Mouse (Mus musculus) spleen, postnatal 14 days (tissue): ENCODE results near the gene Dbp.
A peak's percentile ranks its signal among the peaks of the same experiment; 100 is the strongest.

ENCODE experiments used
- DNase-seq, 2 experiments: peaks; one replicate each; pipeline ENCODE4 v3.0.0; 2021 to 2022; ENCODE audit warnings: low spot score in 2 of 2

The Dbp gene

DNA sequence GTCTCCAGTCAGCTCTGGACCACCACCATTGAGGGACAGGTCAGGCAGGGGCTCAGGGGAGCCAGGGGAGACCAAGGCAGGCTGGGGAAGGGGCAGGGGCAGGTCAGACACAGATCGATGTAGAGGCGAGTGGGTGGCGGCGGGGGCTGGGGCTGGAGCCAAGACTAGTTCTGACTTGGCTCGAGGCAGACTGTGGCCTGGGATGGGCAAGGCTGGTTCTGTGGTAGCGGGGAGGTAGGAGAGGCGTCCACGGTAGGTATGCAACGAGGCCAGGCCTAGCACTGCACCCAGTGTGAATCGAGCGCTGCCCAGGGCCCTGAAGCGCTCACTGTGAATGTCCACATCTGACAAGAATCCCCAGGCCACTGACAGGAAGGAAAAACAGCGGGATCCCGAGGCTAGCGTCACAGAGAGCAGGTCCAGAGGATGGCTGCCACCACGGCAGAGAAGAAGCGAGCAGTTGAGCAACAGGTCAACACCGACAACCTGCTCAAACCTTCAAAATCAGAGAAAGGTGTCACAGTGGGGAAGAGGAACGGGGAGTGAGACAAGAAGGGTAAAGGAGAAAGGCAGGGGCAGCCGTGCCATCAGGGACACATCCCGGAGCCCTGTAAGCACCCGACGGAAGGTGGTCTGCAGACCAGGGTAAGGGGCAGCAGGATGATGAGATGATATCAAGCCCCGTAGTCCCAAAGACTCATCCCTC, 6.6 kb downstream of the Dbp start:
- no peak for DNase-seq

GRCm38 (mm10) chr7:45712022-45712757, 7.3 kb downstream of the Dbp start:
- DNase-seq: no peak

GRCm38 (mm10) chr7:45713396-45713795, 8.5 kb downstream of the Dbp start:
- DNase-seq: no peak

- no peak for DNase-seq
Observed at GRCm38 (mm10) chr7:45713881-45714520, 9.1 kb downstream of the Dbp start.

DNA sequence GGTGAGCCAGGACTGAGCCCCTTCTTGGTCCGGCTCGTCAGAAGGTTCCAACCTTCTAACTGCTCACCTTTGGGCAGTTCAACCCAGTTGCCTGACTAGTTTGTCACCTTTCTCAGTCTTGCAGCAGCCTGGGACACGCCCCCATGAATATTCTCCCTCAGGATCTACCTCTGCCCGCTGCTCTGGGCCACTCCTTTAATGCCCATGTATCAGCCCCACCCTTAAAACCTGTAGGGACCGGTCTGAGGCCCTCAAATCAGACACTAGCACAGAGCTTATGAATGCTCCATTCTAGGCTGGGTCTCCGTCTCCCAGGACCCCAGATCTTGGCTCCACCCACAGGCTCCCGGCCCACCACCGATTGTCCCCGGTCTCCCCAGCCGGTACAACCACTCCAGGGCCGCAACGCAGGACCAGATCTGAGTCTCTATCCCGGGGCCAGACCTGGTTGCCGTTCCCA, 9.8 kb downstream of the Dbp start:
- no peak for DNase-seq

DNA sequence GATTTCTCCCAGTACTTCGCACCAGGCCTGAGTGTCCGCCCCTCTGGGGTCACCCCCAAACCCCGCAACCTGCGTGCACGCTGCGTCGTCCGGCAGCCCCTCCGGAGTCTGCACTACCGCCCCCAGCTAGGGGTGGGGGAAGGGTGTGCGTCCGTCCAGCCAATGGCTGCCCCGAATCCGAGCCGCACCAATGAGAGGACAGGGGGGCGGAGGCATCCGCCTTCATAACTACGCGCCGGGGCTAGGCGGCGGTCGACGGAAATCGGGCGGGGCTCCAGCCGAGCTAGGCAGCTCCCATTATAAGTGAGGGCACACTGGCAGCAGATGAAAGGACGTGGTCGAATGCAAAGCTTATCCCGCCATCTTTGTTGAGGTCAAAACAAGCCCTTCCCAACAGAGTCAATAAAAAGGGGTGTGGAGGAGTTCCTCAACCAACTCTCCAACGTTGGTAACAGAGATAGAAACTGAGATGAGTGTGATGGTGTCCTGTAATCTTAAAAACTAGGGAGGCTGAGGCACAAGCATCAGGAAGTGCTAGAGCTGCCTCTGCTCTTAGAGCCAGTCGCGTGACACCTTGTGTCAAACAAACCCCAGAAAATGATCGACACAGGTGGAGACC, 10.3 kb downstream of the Dbp start, which contains the start of gene Rpl18:
Gene Rpl18 (plus strand): TSS at position 368 of the 619 bp plus-strand sequence.
- DNase-seq: peak; percentile 91 to 96

- DNase-seq: no peak
Observed at GRCm38 (mm10) chr7:45715741-45716459, 11.0 kb downstream of the Dbp start.

DNA sequence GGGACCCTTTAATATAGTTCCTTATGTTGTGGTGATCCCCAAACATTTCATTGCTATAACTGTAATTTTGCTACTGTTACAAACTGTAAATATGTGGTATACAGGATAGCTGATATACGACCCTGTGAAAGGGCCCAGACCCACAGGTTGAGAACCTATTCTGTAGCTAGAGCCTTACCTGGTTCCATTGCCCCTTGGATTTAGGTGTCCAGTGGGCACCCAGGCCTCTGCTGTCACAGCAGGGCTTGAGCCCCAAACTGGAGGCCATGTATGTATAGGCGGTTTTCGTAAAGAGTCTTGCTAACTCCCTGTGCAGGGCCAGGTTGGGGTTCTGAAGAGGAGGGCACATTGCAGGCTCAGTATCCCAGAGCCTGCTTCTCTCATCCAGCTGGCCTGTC, 11.6 kb downstream of the Dbp start:
- no peak for DNase-seq

GRCm38 (mm10) chr7:45716952-45717917, 12.3 kb downstream of the Dbp start:
- no peak for DNase-seq

DNA sequence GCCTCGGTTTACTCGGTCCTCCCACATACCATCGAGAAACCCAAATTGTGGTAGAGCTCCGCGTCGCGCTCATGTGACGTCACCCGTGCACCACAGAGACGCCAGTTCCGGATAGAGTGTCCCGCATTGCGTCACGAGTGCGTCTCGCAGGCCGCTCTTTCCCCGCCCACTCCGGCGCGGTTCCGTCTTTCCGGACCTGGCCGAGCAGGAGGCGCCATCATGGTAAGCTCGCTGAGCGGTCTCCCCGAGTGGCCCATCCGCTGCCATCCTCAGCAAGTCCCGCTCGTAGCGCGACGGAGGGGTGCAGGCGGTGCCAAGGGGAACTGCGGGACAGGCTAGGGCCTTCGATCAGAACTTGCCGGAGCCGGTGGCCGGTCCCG, 13.0 kb downstream of the Dbp start, which contains the start of gene Sphk2:
Gene Sphk2 (minus strand): TSS at position 85 of the 380 bp plus-strand sequence.
- peak; percentile 97 to 99 for DNase-seq

DNA sequence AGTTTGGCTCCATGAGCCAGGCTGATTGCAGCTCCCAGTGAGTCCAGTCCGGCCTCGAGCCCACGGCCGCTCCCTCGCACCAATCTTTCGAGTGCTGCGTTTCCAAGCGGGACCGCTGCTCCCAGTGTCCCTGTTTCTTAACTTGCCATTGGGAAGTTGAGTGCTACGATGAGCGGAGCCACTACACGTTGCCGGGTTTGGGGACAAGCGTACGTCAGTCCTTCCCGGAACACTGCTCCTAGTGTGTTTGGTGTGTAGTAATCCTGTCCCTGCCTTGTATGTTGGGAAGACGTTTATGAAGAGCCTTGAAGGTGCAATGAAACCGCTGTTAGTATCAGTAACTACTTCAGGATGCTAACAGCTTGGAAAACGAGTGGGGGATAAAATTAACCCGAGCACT, 13.4 kb downstream of the Dbp start:
- no peak for DNase-seq

DNA sequence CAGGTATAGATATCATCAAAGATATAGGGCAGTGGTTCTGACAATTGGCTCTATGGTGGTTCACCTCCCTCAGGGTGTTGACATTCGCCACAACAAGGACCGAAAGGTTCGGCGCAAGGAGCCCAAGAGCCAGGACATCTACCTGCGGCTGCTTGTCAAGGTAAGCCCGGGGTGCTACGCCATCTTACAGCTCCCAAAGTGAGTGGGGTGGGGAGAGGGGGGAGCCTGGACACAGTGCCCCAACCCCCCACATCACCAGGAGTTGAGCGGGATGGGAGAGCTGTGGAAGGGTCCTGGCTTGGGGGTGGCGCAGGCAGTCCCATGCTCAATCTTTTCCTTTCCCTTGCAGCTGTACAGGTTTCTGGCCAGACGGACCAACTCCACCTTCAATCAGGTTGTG, 14.3 kb downstream of the Dbp start:
- DNase-seq: no peak

GRCm38 (mm10) chr7:45719738-45720412, 15.0 kb downstream of the Dbp start:
- DNase-seq: no peak

DNA sequence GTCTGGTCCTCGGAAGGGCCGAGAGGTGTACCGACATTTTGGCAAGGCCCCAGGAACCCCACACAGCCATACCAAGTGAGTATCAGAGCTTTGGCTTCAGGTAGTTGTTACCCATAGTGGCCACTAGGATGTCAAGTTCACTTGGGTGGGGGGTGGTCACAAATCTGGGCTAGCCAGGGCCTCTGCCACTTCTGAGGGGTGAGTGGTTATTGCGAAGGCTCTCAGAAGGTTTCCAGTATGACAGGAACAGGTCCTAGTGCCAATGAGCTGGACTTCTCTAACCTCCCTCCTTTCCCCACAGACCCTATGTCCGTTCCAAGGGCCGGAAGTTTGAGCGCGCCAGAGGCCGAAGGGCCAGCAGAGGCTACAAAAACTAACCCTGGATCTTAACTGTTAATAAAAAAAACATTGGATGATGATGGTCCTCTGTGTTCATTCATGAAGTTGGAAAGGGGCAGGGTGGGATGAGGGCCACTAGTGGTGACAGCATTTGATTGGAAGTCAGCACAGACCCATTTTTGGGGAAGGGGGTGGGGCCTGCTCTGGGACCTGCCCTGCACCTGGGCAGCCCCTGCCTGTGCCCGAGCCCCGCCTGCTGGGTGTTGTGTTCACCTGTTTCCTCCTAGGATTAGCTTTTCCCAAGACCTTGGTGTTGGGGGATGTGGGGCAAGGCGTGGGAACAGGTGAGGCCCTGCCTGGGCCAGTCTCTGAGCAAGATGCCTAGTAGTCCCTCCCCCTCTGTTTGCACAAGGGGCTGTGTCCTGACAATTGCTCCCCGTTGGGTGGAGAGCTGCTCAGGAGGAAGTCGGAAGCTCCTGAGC, 15.7 kb downstream of the Dbp start, which contains the start of gene Fam83e:
Gene Fam83e (plus strand): TSS at position 800 of the 821 bp plus-strand sequence.
- no peak for DNase-seq

DNA sequence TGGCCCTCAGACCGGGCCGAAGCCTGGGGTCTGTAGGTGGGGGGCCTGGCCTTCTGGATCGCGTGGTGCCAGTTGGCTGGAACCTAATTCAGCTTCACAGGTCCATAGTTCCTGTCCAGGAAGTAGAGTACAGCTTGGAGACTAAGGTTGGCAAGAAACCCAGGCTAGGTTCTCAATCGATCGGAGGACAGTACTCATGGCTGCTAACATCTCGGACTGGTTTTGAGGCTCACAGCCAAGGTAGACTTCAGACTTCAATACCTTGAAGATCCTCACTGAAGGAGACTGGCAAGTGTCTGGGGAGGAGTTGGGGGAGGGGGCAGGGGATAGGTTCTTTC, 16.3 kb downstream of the Dbp start:
- DNase-seq: no peak

- DNase-seq: no peak
Observed at GRCm38 (mm10) chr7:45721642-45722347, 16.9 kb downstream of the Dbp start.

GRCm38 (mm10) chr7:45722348-45722713, 17.4 kb downstream of the Dbp start:
- no peak for DNase-seq

- no peak for DNase-seq
Observed at GRCm38 (mm10) chr7:45723301-45723700, 18.4 kb downstream of the Dbp start.
